Mouse (Mus musculus) heart, adult 18-20 months (tissue): ENCODE data around the gene Jade2. TPM values are rescaled to one million over a fixed set of nuclear protein-coding genes. Genes with fewer than 3 reads are reported as not detected.

Source experiments
- DNase-seq, 2 experiments: peaks; one replicate each; pipeline ENCODE4 v3.0.0; 2021 to 2022; ENCODE audit warnings: mixed read lengths in 1 of 2
- long read RNA-seq, 2 experiments: library from polyadenylated mRNA; stranded (forward); transcript quantifications; one replicate each; pipeline ENCODE4 v2.0.0; 2021
- total RNA-seq, 2 experiments: library from RNA; stranded (reverse); gene quantifications; 2 replicates each; pipeline ENCODE4 v1.2.3; 2021

Gene Jade2
- 10 to 100 TPM; 13.4 to 18.3 TPM for total RNA-seq
- long read RNA-seq, experiment 1, partial matches to known transcripts = 0 of 3 reads
- long read RNA-seq, experiment 1, other reads (novel, unspliced or antisense) = 3 of 3 reads
- long read RNA-seq, experiment 2, partial matches to known transcripts = 0 of 1 reads
- long read RNA-seq, experiment 2, other reads (novel, unspliced or antisense) = 1 of 1 reads

- peak; percentile 72 to 80 for DNase-seq
These were observed at the start of gene Jade2 for GRCm38 (mm10) chr11:51857081-51857671. TSS of gene Jade2 (minus strand) at chr11:51857653.

DNA sequence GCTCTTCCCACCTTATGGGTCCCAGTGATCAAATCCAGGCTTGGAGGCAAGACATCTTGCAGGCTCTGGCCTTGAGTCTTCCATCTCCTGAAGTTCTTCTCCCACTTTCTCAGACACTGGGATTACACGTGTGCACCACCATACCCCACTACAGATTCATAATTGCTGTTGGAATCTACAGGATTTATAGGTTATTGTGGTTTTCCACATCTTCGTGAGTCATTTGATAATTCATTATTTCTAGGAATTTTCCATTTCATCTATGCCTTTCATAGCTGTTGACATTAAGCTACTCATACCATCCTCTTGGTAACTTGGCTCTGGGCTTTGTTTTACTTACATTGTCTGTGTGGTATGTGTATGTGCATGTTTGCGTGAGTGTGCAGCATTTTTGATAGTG lies 46.8 kb upstream of the Jade2 start:
- no peak for DNase-seq

- no peak for DNase-seq
These were observed 42.2 kb upstream of the Jade2 start for GRCm38 (mm10) chr11:51899691-51900090.

DNA sequence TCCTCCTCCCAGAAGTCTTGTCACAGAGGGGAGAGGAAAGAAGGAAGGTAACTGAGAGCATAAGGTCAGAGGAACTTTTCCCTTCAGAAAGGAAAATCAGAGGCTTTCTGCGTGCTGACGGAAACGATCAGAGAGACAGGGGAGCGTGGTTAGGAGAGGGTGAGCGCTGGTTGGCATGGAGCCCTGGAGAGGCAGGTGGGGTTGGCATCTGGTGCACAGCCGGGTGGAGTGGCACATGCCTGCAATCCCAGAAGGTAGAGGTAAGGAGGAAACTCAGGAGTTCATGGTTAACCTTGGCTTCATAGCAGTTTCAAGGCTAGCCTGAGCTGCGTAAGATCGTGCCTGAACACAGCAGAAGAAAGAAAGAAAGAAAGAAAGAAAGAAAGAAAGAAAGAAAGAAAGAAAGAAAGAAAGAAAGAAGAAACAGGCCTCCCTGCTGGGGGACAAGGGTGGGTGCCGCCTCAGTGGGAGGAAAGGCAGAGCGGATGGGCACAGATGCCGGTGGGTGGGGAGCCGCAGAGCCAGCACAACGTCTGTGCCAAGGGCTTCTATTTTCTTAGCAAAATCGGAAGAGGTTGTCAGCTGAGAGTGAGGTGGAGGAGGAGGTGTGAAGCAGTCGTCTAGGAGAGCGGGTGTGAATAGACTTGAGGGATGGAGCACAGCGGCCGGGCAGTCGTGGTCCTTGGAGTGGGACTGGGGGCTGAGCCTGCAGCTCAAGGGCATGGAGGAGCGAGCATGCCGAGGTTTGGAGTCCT lies 41.0 kb upstream of the Jade2 start:
- peak in 1 of 2 experiments; percentile 24 for DNase-seq

- peak; percentile 46 to 85 for DNase-seq
These were observed 39.9 kb upstream of the Jade2 start for GRCm38 (mm10) chr11:51897311-51897710.

DNA sequence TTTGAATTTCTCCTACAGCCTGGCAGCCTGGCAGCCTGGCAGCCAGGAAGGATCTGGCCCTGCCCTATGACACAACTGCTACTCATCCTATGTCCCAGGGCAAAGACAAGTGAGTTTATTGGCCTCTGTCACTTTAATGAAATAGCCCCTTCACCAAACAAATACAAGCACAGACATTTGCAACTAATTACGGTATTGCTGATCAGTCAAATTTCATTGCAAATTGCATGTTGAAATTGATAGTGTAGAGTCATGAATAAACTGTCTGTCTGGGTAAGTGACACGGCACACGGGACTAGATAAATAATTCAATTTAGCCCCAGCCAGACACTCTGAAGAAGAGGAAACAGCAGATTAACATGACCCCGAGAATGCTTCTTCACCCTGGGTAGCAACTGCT lies 38.6 kb upstream of the Jade2 start:
- no peak for DNase-seq

DNA sequence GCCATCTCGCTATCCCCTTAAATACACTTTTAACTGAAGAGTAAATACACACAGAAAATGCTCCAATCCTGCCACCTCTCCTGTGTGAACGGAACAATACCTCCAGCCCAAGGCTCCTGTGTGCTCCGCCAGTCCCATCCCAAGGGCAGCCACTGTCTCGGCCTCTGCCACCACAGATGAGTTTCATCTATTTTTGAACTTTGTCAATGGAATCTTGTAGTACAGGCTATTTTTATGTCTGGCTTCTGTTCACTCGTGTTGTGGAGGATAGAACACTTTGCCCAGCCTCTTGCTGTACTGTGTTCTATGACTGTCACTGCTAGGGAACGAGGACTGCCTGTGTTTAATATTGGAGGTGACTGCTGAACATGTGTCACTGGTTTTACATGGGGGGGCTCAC lies 28.2 kb upstream of the Jade2 start:
- peak; percentile 45 to 68 for DNase-seq

DNA sequence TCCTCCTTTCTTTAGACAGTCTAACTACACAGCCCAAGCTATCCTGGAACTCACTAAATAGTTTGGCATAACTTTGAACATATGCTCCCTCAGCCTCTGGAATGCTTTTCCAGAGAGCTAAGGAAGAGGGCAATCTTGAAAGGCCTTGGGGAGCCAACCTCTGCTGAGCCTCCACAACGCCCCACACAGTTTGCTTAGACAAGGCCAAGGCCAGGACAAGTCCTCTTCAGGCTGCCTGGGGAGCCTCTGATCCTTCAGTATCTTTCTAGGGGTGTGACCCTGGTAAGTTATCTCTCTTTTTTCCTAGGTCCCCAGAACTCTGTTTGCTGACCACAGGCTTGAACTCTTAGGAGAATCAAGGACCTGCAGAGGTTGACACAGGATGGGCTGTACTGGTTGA lies 26.6 kb upstream of the Jade2 start:
- DNase-seq = no peak

- peak; percentile 40 to 74 for DNase-seq
These were observed 26.2 kb upstream of the Jade2 start for GRCm38 (mm10) chr11:51883670-51884069.

DNA sequence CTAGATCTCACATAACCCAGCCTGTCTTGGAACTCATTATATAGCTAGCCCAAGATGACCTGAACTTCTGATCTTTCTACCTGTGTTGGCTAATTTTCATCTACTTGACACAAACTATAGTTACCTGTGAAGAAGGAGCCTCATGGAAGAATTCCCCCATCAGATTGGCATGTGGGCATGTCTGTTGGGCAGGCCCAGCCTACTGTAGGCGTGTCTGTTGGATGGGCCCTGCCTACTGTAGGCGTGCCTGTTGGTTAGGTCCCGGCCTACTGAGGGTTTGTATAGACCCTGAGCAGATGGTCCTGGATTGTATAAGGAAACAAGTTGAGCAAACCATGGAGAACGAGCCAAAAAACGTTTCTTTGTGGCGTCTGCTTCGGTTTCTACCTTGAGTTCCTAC lies 24.3 kb upstream of the Jade2 start:
- no peak for DNase-seq

DNA sequence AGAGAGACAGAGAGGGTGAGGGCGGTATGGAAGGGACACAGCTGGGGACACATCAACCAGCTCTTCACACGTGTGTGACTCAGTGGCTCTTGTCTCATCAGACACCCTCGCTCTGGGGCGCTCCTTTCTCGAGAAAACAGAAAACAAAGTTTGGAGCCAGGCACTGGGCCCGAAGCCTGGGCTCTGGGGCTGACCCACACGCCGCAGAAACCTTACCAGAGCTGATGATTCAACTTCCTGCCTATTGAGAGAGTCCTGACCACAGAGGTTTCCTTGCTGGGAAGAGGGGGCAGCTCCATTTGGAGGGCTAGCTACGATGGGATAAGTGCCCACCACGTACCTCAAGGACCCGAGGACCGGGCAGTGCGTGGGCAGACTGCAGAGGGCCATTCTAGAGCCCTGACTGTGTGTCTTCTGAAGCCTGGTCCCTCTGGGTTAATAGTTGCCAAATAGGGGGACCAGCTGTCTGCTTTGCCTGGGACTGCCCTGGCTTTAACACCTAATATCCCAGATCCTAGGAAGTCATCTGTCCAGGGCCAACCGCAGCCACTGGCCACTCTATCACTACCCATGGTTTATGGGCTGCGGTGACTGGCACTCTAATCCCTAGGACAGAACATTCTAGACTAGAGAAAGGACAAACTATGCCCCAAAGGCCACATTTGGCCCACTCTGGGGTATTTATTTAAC lies 23.7 kb upstream of the Jade2 start:
- DNase-seq = peak; percentile 49 to 55

GRCm38 (mm10) chr11:51876943-51877344 lies 19.5 kb upstream of the Jade2 start:
- peak; percentile 44 to 76 for DNase-seq

- peak in 1 of 2 experiments; percentile 38 for DNase-seq
These were observed 18.3 kb upstream of the Jade2 start for GRCm38 (mm10) chr11:51875792-51876195.

- peak; percentile 67 to 82 for DNase-seq
These were observed 17.6 kb upstream of the Jade2 start for GRCm38 (mm10) chr11:51875086-51875485.

DNA sequence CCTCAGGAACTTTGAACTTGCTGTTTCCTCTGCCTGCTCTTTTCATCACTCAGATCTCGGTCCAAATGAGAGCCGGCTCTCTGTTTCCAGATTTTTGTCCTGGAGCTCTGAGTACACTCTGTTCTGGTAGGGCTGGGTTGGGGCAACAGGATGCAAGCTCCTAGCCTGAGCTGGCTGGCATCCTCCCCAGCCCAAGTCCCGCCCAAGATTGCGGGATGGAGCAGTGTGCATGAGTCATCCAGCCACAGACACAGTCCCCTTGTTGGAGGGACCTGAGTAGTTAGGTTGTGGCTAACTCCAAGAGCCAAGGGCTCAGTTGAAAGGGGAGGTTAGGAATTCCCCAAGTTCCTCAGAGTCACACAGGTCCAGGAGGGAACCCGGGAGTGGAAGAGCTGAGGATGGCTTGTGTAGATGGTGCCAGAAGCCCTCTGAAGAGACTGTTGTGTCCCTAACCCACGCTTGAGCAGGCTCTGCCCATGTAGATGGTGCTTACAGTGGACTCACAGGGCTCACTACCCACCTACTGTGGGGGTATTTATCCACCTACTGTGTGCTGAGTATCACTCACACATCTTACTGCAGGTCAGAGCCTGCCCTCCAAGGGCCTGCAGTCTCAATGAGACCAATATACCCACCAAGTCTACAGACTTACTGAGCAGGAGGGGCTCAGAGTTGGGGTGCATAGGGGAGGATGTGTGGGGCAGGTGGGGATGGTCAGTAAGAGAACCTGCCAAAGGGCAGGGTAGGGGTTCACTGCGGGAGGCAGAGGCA lies 17.0 kb upstream of the Jade2 start:
- DNase-seq = peak; percentile 84 to 94

DNA sequence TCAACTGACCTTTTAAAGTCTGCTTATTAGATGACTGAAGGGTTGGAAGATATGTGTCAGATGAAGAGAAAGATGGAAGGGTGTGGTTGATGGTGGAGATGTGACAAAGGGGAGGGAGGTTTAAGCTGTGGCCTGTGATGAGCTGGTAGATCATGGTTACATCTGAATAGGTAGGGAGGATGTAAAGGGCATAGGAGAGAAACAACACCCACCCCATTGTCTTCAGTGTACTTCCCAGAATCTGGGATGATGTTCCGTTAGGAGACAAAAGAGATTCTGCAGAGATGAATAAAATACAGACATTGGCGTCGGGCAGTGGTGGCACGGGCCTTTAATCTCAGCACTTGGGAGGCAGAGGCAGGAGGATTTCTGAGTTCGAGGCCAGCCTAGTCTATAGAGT lies 15.7 kb upstream of the Jade2 start:
- DNase-seq = no peak

DNA sequence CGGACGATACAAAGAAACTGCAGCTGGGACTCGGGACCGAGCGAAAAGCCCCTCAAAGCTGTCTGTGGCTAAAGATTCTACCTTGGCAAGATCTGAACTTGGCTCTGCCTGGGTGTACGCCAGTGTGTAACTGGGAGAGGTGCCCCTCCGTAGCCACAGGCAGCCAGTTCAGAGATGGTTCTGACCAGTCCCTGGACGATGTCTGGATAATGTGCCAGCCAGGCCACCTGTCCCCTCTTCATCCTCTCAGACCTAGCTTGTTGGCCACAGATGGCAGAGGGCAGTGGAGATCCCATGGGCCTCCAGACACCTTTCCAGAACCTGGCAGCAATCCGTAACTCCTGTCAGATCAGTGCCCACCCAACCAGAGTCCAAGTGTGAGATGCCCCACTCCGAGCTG lies 9.8 kb upstream of the Jade2 start:
- no peak for DNase-seq

DNA sequence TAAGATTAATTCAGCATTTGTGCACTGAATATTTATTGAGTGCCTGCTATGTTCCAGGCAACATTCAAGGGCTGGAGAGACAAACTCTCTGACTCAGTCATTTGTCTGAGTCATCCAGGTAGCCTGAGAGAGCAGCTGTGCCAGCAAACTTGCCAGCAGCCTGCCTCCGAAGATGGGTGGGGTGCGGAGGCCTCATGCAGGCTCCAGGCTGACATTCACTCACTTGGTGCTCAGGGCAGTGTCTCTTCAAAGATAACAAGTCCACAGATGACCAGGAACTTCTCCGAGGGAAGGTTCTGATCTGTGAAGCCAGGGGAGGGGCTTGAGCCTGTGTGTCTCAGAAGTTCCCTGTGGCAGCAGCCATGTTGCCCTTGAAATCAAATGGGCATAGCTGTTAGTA lies 8.6 kb upstream of the Jade2 start:
- DNase-seq = no peak

DNA sequence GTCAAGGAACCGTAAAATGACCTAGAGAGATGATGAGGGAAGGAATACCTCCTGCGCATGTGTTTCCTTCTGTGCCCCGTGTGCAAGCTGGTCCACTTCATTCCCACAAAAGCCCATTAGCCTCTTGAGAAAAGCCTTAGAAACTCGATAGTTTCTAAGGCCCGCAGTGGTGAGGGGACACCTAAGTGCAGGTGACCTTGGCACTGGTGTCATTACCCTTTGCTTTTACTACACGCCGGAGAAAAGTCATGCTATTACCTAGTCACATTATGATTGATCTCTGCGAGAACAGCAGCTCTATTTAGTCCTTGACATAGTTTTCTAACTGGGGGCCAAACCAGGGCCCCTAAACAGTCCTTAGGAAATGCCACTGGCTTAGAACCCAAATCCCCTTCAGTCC lies 3.2 kb upstream of the Jade2 start:
- DNase-seq = no peak

DNA sequence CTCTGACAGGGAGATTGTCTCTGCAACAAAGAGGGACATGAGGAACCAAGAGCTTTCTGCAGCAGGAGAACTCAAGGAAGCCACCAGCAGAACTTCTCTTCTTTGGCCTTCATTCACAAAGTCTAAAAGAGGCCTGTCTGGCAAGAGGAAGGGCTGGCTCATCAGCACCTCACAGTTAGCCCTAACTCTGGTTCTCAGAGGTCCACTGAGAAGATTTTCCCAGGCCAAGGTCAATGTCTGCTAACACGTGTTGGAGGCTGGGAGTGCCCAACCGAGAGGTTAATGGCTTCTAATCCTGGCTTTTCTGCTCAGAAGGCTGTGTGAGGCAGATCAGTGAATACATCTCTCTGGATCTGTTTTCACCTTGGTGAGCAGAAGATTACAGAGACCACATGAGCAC lies 2.1 kb upstream of the Jade2 start:
- DNase-seq = no peak

DNA sequence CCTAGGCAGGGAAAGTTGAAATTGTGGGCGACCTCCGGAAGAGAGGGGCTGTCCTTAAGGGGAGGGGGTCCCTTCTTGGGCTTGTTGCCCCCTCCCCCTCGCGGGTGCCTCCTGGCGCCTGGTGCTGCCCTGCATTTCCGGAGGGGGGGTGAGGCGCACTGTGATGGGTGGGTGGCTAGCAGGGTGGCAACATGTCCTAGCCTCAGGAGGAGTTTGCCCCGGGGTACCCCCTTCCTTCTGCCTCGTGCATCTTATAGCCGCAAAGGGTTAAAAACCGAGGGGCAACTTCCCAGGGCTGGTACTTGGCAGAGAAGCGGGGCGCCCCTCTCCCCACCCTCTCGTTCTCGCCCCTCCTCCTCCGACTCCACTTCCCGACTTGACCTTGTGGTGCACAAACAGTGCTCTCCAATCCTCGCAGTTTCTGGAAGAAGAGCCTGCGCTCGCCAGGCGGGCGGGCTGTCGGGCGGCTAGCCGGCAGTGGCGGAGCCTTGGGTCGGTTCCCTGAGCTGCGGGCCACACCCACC lies 1.1 kb upstream of the Jade2 start:
- DNase-seq = peak; percentile 92 to 95
